Mouse (Mus musculus) central nervous system, embryonic 14 days (tissue): ENCODE measurements around the gene H2-M10.4. TPM values are rescaled to one million over a fixed set of nuclear protein-coding genes. Genes with fewer than 3 reads are reported as not detected.

Experiments
- polyA plus RNA-seq: library from polyadenylated mRNA; depleted of rRNA; stranded (reverse); fragments of >200 nt; gene quantifications from 2 replicates; pipeline ENCODE4 v1.2.3, GENCODE M21; 2012; rRNA removed

Gene H2-M10.4
- not detected in 2 replicates for polyA plus RNA-seq

DNA sequence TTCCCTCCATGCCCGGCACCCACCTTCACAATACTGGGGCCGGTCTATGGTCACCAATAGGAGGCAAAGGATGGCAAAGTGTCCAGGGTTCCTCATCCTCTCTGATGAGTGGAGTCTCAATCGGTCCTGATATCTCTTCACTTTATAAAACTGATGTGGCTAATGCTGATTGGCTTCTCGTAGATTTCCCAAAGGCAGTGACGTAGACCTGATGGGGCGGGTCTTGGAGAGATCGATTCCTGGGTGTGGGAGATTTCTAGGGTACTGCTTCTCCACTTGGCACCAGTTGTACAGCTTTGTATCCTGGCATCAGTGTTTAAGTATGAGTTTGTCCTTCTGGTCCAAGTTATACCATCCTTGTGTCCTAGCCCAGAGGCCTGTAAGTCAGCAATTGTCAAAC lies at the start of gene H2-M10.4:
TSS of gene H2-M10.4 (minus strand) at position 101 of the 400 bp plus-strand sequence.

Other genes with a start within 250 kb of the H2-M10.4 start
- 84.7 and 93.7 TPM in 2 replicates for gene Rpp21, start 204.3 kb downstream of the H2-M10.4 start, polyA plus RNA-seq
- 54.5 and 56.0 TPM in 2 replicates for gene Trim39, start 190.1 kb downstream of the H2-M10.4 start, polyA plus RNA-seq
- not detected in 2 replicates for gene H2-M10.2, start 175.8 kb downstream of the H2-M10.4 start, polyA plus RNA-seq
- gene H2-M10.1, start 136.2 kb downstream of the H2-M10.4 start, polyA plus RNA-seq, result not detected in 2 replicates
- gene H2-M10.3, start 93.9 kb downstream of the H2-M10.4 start, polyA plus RNA-seq, result not detected in 2 replicates
- gene H2-M11, start 84.7 kb upstream of the H2-M10.4 start, polyA plus RNA-seq, result not detected in 2 replicates
- not detected in 2 replicates for gene H2-M9, start 180.3 kb upstream of the H2-M10.4 start, polyA plus RNA-seq
- gene H2-M1, start 209.9 kb upstream of the H2-M10.4 start, polyA plus RNA-seq, result not detected in 2 replicates